Mouse (Mus musculus) erythroblast, embryonic 14.5 days (primary cell): ENCODE data around the gene Cryaa.

Experiments used
- GATA1 ChIP-seq: IDR thresholded peaks from 2 replicates; pipeline ENCODE4 v1.6.1; 2012; ENCODE audit warnings: low read length, inconsistent platforms, mixed read lengths
- TAL1 ChIP-seq: IDR thresholded peaks from 3 replicates; pipeline ENCODE4 v1.6.1; 2012; ENCODE audit warnings: low read length, inconsistent platforms, mixed read lengths

DNA sequence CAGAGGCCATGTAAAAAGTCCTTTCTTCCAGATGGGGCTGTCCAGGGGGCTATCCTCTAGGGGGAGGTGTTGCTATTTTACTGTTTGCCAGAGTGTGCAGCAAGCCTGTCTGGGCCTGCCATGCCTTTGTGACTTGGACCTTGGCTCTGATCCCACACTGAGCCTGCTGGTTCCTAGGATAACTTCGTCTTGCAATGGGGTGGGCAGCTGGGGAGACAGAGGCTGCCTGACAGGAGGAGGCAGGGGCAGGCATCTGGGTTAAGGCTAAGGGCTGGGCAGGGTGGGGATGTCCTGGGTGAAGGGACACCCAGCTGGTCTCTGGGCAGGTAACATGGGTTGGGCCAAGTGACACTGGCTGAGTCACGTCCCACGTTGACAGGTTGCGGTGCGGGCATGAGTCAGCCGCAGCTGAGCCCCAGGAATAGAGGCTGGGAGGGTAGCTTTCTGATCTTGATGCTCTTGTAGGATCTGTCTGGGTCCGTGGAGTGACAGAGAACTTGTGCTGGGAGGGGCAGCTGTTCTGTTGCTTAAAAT is 51.4 kb downstream of the Cryaa start:
- no peak for TF ChIP-seq GATA1
- no peak for TF ChIP-seq TAL1
